Mouse (Mus musculus): Measurements from ENCODE around the gene Rpusd4. TPM values are rescaled to one million over a fixed set of nuclear protein-coding genes. Genes with fewer than 3 reads are reported as not detected.

Gene Rpusd4
- polyA plus RNA-seq, 1 experiment from 2014 or later = 27.5 TPM

GRCm38 (mm10) chr9:35264509-35264908, 3.2 kb upstream of the Rpusd4 start:
- Histone ChIP-seq H3K9me3 (no peaks in the 10 kb centered on the region), H3K27ac (no peak overlapping the region), H3K36me3 (peaks cover 23% of the 10 kb centered on the region), H3K4me3 (no peak overlapping the region), H3K4me1 (replicated peaks) (peaks cover 18% of the 10 kb centered on the region), H3K27me3 (ENCODE audit: insufficient read depth, poor library complexity, severe bottlenecking) (no peaks in the 10 kb centered on the region)
- WGBS = 92% methylated on average over 3 of the region's 3 CpGs
- no peak for DNase-seq (ENCODE audit: low spot score)

- no peaks in the 10 kb centered on the region for H3K9me3 ChIP-seq
- WGBS = 3% methylated on average over 21 of the region's 21 CpGs
- H3K36me3 ChIP-seq = peaks cover 36% of the 10 kb centered on the region
- H3K27ac ChIP-seq = peak overlapping the region; percentile 93
- peaks cover 18% of the 10 kb centered on the region for H3K4me1 ChIP-seq (replicated peaks)
- no peaks in the 10 kb centered on the region for H3K27me3 ChIP-seq (ENCODE audit: insufficient read depth, poor library complexity, severe bottlenecking)
- no peak for DNase-seq (ENCODE audit: low spot score)
- H3K4me3 ChIP-seq = peak overlapping the region; percentile 82
Observed at GRCm38 (mm10) chr9:35267976-35268715, 481 bp downstream of the Rpusd4 start.

GRCm38 (mm10) chr9:35277855-35278365, 10.2 kb downstream of the Rpusd4 start:
- H3K27ac ChIP-seq = no peak overlapping the region
- DNase-seq (ENCODE audit: low spot score) = no peak
- no peak overlapping the region for H3K4me3 ChIP-seq
- peaks cover 4% of the 10 kb centered on the region for H3K4me1 ChIP-seq (replicated peaks)
- H3K27me3 ChIP-seq (ENCODE audit: insufficient read depth, poor library complexity, severe bottlenecking) = peaks cover 3% of the 10 kb centered on the region
- 84% methylated on average over 3 of the region's 3 CpGs for WGBS
- H3K36me3 ChIP-seq = peaks cover 51% of the 10 kb centered on the region
- no peaks in the 10 kb centered on the region for H3K9me3 ChIP-seq

GRCm38 (mm10) chr9:35278451-35278850, 10.8 kb downstream of the Rpusd4 start:
- WGBS = 88% methylated on average over 4 of the region's 4 CpGs
- peaks cover 46% of the 10 kb centered on the region for H3K36me3 ChIP-seq
- H3K4me3 ChIP-seq = no peak overlapping the region
- peaks cover 10% of the 10 kb centered on the region for H3K4me1 ChIP-seq (replicated peaks)
- no peak overlapping the region for H3K27ac ChIP-seq
- no peak for DNase-seq (ENCODE audit: low spot score)
- peaks cover 9% of the 10 kb centered on the region for H3K27me3 ChIP-seq (ENCODE audit: insufficient read depth, poor library complexity, severe bottlenecking)
- H3K9me3 ChIP-seq = no peaks in the 10 kb centered on the region

GRCm38 (mm10) chr9:35282006-35282850, 14.6 kb downstream of the Rpusd4 start:
- Histone ChIP-seq H3K36me3 (peaks cover 11% of the 10 kb centered on the region), H3K27ac (peak overlapping the region; percentile 50; the same call in 1 of the 2 replicates), H3K4me3 (no peak overlapping the region), H3K4me1 (replicated peaks) (peaks cover 30% of the 10 kb centered on the region), H3K27me3 (ENCODE audit: insufficient read depth, poor library complexity, severe bottlenecking) (peaks cover 47% of the 10 kb centered on the region), H3K9me3 (no peaks in the 10 kb centered on the region)
- WGBS = 22% methylated on average over 5 of the region's 5 CpGs
- DNase-seq (ENCODE audit: low spot score) = peak; percentile 47

GRCm38 (mm10) chr9:35282851-35283200, 15.2 kb downstream of the Rpusd4 start:
- Histone ChIP-seq H3K36me3 (peaks cover 5% of the 10 kb centered on the region), H3K4me1 (replicated peaks) (peaks cover 33% of the 10 kb centered on the region), H3K27ac (peak overlapping the region; percentile 50; the same call in 1 of the 2 replicates), H3K9me3 (no peaks in the 10 kb centered on the region), H3K27me3 (ENCODE audit: insufficient read depth, poor library complexity, severe bottlenecking) (peaks cover 52% of the 10 kb centered on the region), H3K4me3 (no peak overlapping the region)
- DNase-seq (ENCODE audit: low spot score) = no peak
- WGBS = 68% methylated on average over 5 of the region's 5 CpGs

GRCm38 (mm10) chr9:35283415-35284069, 15.9 kb downstream of the Rpusd4 start:
- H3K9me3 ChIP-seq = no peaks in the 10 kb centered on the region
- H3K4me3 ChIP-seq = no peak overlapping the region
- peak overlapping the region; percentile 63 for H3K27ac ChIP-seq
- peaks cover 40% of the 10 kb centered on the region for H3K4me1 ChIP-seq (replicated peaks)
- H3K36me3 ChIP-seq = no peaks in the 10 kb centered on the region
- DNase-seq (ENCODE audit: low spot score) = peak; percentile 63
- peaks cover 60% of the 10 kb centered on the region for H3K27me3 ChIP-seq (ENCODE audit: insufficient read depth, poor library complexity, severe bottlenecking)
- WGBS = 41% methylated on average over 13 of the region's 13 CpGs

- 86% methylated on average over 4 of the region's 4 CpGs for WGBS
- Histone ChIP-seq H3K27me3 (ENCODE audit: insufficient read depth, poor library complexity, severe bottlenecking) (peaks cover 68% of the 10 kb centered on the region), H3K9me3 (no peaks in the 10 kb centered on the region), H3K36me3 (no peaks in the 10 kb centered on the region), H3K4me1 (replicated peaks) (peaks cover 48% of the 10 kb centered on the region), H3K4me3 (no peak overlapping the region), H3K27ac (no peak overlapping the region; the same call in 1 of the 2 replicates)
- no peak for DNase-seq (ENCODE audit: low spot score)
Observed at GRCm38 (mm10) chr9:35284351-35284750, 16.7 kb downstream of the Rpusd4 start.

GRCm38 (mm10) chr9:35286351-35286750, 18.7 kb downstream of the Rpusd4 start:
- Histone ChIP-seq H3K36me3 (no peaks in the 10 kb centered on the region), H3K27ac (no peak overlapping the region), H3K9me3 (no peaks in the 10 kb centered on the region), H3K4me1 (replicated peaks) (peaks cover 68% of the 10 kb centered on the region), H3K4me3 (no peak overlapping the region), H3K27me3 (ENCODE audit: insufficient read depth, poor library complexity, severe bottlenecking) (peaks cover 88% of the 10 kb centered on the region)
- DNase-seq (ENCODE audit: low spot score) = no peak
- WGBS = 64% methylated on average over 3 of the region's 3 CpGs

- Histone ChIP-seq H3K9me3 (no peaks in the 10 kb centered on the region), H3K36me3 (no peaks in the 10 kb centered on the region), H3K27ac (no peak overlapping the region), H3K4me3 (no peak overlapping the region), H3K27me3 (ENCODE audit: insufficient read depth, poor library complexity, severe bottlenecking) (peaks cover 97% of the 10 kb centered on the region), H3K4me1 (replicated peaks) (peaks cover 53% of the 10 kb centered on the region)
- peak; percentile 69 for DNase-seq (ENCODE audit: low spot score)
- 10% methylated on average over 7 of the region's 7 CpGs for WGBS
Observed at GRCm38 (mm10) chr9:35289992-35290391, 22.3 kb downstream of the Rpusd4 start.

GRCm38 (mm10) chr9:35290417-35290816, 22.8 kb downstream of the Rpusd4 start:
- peaks cover 97% of the 10 kb centered on the region for H3K27me3 ChIP-seq (ENCODE audit: insufficient read depth, poor library complexity, severe bottlenecking)
- 91% methylated on average over 3 of the region's 3 CpGs for WGBS
- DNase-seq (ENCODE audit: low spot score) = no peak
- H3K36me3 ChIP-seq = no peaks in the 10 kb centered on the region
- no peak overlapping the region for H3K4me3 ChIP-seq
- peaks cover 53% of the 10 kb centered on the region for H3K4me1 ChIP-seq (replicated peaks)
- H3K9me3 ChIP-seq = no peaks in the 10 kb centered on the region
- no peak overlapping the region for H3K27ac ChIP-seq

GRCm38 (mm10) chr9:35290916-35291315, 23.3 kb downstream of the Rpusd4 start:
- peaks cover 52% of the 10 kb centered on the region for H3K4me1 ChIP-seq (replicated peaks)
- no peak overlapping the region for H3K27ac ChIP-seq
- H3K27me3 ChIP-seq (ENCODE audit: insufficient read depth, poor library complexity, severe bottlenecking) = peaks cover 97% of the 10 kb centered on the region
- H3K36me3 ChIP-seq = no peaks in the 10 kb centered on the region
- WGBS = 65% methylated on average over 4 of the region's 4 CpGs
- peaks cover under 1% of the 10 kb centered on the region; the same call in 1 of the 2 replicates for H3K9me3 ChIP-seq
- no peak for DNase-seq (ENCODE audit: low spot score)
- H3K4me3 ChIP-seq = no peak overlapping the region

Data from hindbrain, embryonic 10.5 days (tissue).